Mouse (Mus musculus) inflammation-experienced regulatory T-cells (primary cell): Measurements from ENCODE around the gene Kcna5. TPM values are rescaled to one million over a fixed set of nuclear protein-coding genes. Genes with fewer than 3 reads are reported as not detected.

ENCODE experiments used
- polyA plus RNA-seq, 2 experiments: library from polyadenylated mRNA; unstranded; fragments of 100-300 nt; shearing (Covaris generic); gene quantifications; one replicate each; pipeline ENCODE4 v1.2.1; 2017

Gene Kcna5
- polyA plus RNA-seq: not detected

GRCm38 (mm10) chr6:126535208-126535910, at the start of gene Kcna5:
Gene Kcna5, minus strand, starts transcription at chr6:126535412.

Other genes with a start within 250 kb of the Kcna5 start
- under 1 TPM in 1 of 2 experiments, not detected in 1; 0.53 TPM for gene Kcna1, start 111.0 kb upstream of the Kcna5 start, polyA plus RNA-seq
- not detected for gene Kcna6, start 205.3 kb upstream of the Kcna5 start, polyA plus RNA-seq